Mouse (Mus musculus): ENCODE data around the gene Nox4. TPM values are rescaled to one million over a fixed set of nuclear protein-coding genes. Genes with fewer than 3 reads are reported as not detected.

The Nox4 gene
- polyA plus RNA-seq, 1 experiment from 2014 or later, result 3.2 TPM

- Histone ChIP-seq H3K27me3 (ENCODE audit: low read depth, poor library complexity, severe bottlenecking) (no peaks in the 10 kb centered on the region), H3K36me3 (no peaks in the 10 kb centered on the region), H3K4me1 (no peaks in the 10 kb centered on the region), H3K27ac (replicated peaks) (no peak overlapping the region), H3K9me3 (replicated peaks) (no peaks in the 10 kb centered on the region), H3K4me3 (no peak overlapping the region)
- DNase-seq (ENCODE audit: low spot score), result no peak
- 89% methylated on average over 1 of the region's 1 CpGs for WGBS
Observed at GRCm38 (mm10) chr7:87303726-87304315, 57.9 kb downstream of the Nox4 start.

DNA sequence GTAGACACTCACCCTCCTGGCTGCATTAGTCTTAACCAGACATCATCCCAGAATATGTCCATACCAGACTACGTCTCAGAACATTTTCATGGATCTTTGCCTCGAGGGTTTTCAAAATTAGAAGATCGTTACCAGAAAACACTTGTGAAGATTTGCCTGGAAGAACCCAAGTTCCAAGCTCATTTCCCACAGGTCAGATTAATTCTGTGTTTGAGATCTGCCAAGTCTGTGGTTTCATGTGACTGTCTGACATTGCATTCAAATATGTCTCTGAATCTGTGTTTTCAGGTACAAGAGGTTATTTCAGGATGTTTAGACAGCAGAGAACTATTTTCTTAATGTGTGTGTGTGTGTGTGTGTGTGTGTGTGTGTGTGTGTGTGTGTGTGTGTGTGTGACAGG lies 75.7 kb downstream of the Nox4 start:
- DNase-seq (ENCODE audit: low spot score), result no peak
- Histone ChIP-seq H3K27me3 (ENCODE audit: low read depth, poor library complexity, severe bottlenecking) (no peaks in the 10 kb centered on the region), H3K27ac (replicated peaks) (no peak overlapping the region), H3K36me3 (no peaks in the 10 kb centered on the region), H3K9me3 (replicated peaks) (no peaks in the 10 kb centered on the region), H3K4me3 (no peak overlapping the region), H3K4me1 (no peaks in the 10 kb centered on the region)
- 88% methylated on average over 3 of the region's 3 CpGs for WGBS

- no peak for DNase-seq (ENCODE audit: low spot score)
- no peak overlapping the region for H3K4me3 ChIP-seq
- H3K9me3 ChIP-seq (replicated peaks), result no peaks in the 10 kb centered on the region
- H3K36me3 ChIP-seq, result no peaks in the 10 kb centered on the region
- H3K4me1 ChIP-seq, result no peaks in the 10 kb centered on the region
- H3K27ac ChIP-seq (replicated peaks), result no peak overlapping the region
- H3K27me3 ChIP-seq (ENCODE audit: low read depth, poor library complexity, severe bottlenecking), result no peaks in the 10 kb centered on the region
- 96% methylated on average over 1 of the region's 1 CpGs for WGBS
Observed at GRCm38 (mm10) chr7:87322085-87322484, 76.2 kb downstream of the Nox4 start.

DNA sequence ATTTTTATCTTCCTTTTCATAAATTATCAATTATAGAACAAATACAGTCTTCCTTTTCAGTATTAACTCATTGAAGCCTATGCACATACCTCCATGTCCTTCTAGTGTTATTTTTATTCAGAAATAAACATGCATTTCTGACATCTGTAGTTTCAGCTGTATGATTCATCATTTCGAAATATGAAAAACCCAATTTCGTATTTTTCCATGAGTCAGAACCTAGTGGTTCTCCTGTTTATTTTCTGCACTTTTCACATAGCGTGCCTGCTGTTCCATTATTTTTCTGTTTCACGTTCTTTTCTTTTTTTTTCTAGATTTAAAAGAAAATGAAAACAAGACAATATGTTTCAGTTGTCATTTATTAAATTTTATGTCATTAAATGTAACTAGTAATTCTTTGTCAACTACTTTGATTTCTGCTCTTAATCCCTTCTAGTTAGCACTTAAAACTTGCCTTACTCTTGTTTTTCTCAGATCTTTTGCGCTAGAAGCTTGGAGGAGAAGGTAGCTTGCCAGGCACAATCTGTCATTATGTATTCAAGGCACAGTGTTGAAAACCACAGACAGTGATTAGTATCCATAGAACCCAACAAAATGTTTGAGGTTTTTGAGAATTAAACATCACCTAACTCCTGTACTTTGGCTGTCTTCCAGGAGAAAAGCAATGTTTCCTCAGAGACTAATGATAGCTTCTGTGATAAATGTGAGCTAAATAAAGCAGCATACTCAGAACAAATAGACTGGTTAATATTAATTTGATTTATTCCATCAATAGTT lies 85.1 kb downstream of the Nox4 start:
- no peaks in the 10 kb centered on the region for H3K27me3 ChIP-seq (ENCODE audit: low read depth, poor library complexity, severe bottlenecking)
- H3K9me3 ChIP-seq (replicated peaks), result no peaks in the 10 kb centered on the region
- no peak overlapping the region for H3K27ac ChIP-seq (replicated peaks)
- H3K36me3 ChIP-seq, result no peaks in the 10 kb centered on the region
- DNase-seq (ENCODE audit: low spot score), result no peak
- 92% methylated on average over 5 of the region's 5 CpGs for WGBS
- H3K4me1 ChIP-seq, result no peaks in the 10 kb centered on the region
- no peak overlapping the region for H3K4me3 ChIP-seq

GRCm38 (mm10) chr7:87345598-87345997 lies 99.7 kb downstream of the Nox4 start:
- H3K27ac ChIP-seq (replicated peaks), result no peak overlapping the region
- no peak for DNase-seq (ENCODE audit: low spot score)
- no peaks in the 10 kb centered on the region for H3K27me3 ChIP-seq (ENCODE audit: low read depth, poor library complexity, severe bottlenecking)
- no peaks in the 10 kb centered on the region for H3K36me3 ChIP-seq
- 84% methylated on average over 3 of the region's 3 CpGs for WGBS
- H3K4me3 ChIP-seq, result no peak overlapping the region
- H3K9me3 ChIP-seq (replicated peaks), result no peaks in the 10 kb centered on the region
- H3K4me1 ChIP-seq, result no peaks in the 10 kb centered on the region

- Histone ChIP-seq H3K4me3 (no peak overlapping the region), H3K36me3 (no peaks in the 10 kb centered on the region), H3K9me3 (replicated peaks) (no peaks in the 10 kb centered on the region), H3K27me3 (ENCODE audit: low read depth, poor library complexity, severe bottlenecking) (no peaks in the 10 kb centered on the region), H3K27ac (replicated peaks) (no peak overlapping the region; the same call in 1 of the 2 replicates), H3K4me1 (peaks cover 24% of the 10 kb centered on the region)
- 22% methylated on average over 2 of the region's 2 CpGs for WGBS
- no peak for DNase-seq (ENCODE audit: low spot score)
Observed at GRCm38 (mm10) chr7:87352818-87353217, 106.9 kb downstream of the Nox4 start.

DNA sequence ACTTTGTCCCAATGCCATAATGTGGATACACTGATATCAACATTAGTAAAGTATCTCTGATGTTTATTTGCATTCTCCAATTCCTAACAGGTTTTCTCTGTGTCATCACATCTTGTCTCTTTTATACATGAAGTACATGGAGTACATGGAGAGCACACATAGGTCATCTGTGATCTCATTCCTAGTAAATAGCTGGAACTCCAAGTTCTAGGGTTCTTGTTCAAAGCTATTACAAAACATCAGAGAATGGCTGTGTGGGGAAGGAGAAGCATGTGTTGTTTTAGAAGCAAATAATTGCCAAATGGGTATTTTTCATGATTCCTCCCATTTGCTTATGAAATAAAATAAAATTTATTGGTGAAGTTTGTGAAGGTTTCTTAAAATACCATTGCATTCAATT lies 121.9 kb downstream of the Nox4 start:
- H3K4me3 ChIP-seq, result no peak overlapping the region
- H3K27ac ChIP-seq (replicated peaks), result no peak overlapping the region
- DNase-seq (ENCODE audit: low spot score), result no peak
- no peaks in the 10 kb centered on the region for H3K27me3 ChIP-seq (ENCODE audit: low read depth, poor library complexity, severe bottlenecking)
- H3K4me1 ChIP-seq, result no peaks in the 10 kb centered on the region
- no peaks in the 10 kb centered on the region for H3K36me3 ChIP-seq
- no peaks in the 10 kb centered on the region for H3K9me3 ChIP-seq (replicated peaks)

- 89% methylated on average over 1 of the region's 1 CpGs for WGBS
- no peak for DNase-seq (ENCODE audit: low spot score)
- H3K36me3 ChIP-seq, result no peaks in the 10 kb centered on the region
- no peaks in the 10 kb centered on the region for H3K9me3 ChIP-seq (replicated peaks)
- H3K4me3 ChIP-seq, result no peak overlapping the region
- no peaks in the 10 kb centered on the region for H3K4me1 ChIP-seq
- no peaks in the 10 kb centered on the region for H3K27me3 ChIP-seq (ENCODE audit: low read depth, poor library complexity, severe bottlenecking)
- H3K27ac ChIP-seq (replicated peaks), result no peak overlapping the region
Observed at GRCm38 (mm10) chr7:87369131-87369530, 123.2 kb downstream of the Nox4 start.

DNA sequence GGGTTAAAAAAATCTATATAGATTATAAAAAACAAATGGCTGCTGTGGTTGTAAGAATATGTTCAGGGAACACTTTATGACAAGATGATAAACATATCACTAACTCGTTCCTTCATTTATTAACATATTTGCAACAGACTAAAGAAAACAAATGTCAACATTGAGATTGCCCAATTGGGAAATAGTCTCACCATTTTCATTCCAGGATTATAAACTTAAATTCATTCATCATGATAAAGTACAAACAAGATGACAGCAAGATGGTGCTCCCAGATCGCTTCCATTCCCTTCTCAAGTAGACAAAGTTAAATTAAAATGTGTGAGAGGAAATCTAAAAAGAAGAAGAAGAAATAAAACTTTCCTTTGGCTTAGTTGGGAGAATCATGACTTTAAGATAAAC lies 124.9 kb downstream of the Nox4 start:
- no peaks in the 10 kb centered on the region for H3K36me3 ChIP-seq
- H3K4me1 ChIP-seq, result no peaks in the 10 kb centered on the region
- no peaks in the 10 kb centered on the region for H3K9me3 ChIP-seq (replicated peaks)
- no peak overlapping the region for H3K4me3 ChIP-seq
- WGBS, result 88% methylated on average over 2 of the region's 2 CpGs
- H3K27ac ChIP-seq (replicated peaks), result no peak overlapping the region
- no peak for DNase-seq (ENCODE audit: low spot score)
- no peaks in the 10 kb centered on the region for H3K27me3 ChIP-seq (ENCODE audit: low read depth, poor library complexity, severe bottlenecking)

DNA sequence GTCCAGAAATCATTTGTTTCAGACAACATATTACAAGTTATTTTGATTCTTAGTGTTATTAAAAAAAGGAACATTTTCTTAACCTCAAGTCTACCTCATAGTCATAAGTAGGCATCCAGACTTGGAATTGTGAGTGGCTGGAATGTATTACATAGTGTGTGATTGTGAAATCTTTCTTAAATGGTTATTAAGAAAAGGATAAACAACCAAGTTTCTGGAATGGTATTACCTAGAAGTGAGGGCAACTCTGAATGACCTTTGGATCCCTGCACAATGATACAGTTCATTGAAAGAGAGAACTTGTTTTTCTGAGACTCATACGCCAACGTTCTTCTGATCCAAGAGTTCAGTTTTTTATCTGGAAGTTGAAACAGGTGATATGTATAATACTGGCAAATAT lies 125.4 kb downstream of the Nox4 start:
- H3K36me3 ChIP-seq, result 0 out of 2 replicates have a peak, but pooled peaks cover under 1% of the 10 kb centered on the region
- no peaks in the 10 kb centered on the region for H3K4me1 ChIP-seq
- H3K4me3 ChIP-seq, result no peak overlapping the region
- no peaks in the 10 kb centered on the region for H3K9me3 ChIP-seq (replicated peaks)
- H3K27me3 ChIP-seq (ENCODE audit: low read depth, poor library complexity, severe bottlenecking), result no peaks in the 10 kb centered on the region
- WGBS, result 88% methylated on average over 2 of the region's 2 CpGs
- DNase-seq (ENCODE audit: low spot score), result no peak
- H3K27ac ChIP-seq (replicated peaks), result no peak overlapping the region

GRCm38 (mm10) chr7:87374322-87374721 lies 128.4 kb downstream of the Nox4 start:
- 0 out of 2 replicates have a peak, but pooled peaks cover 3% of the 10 kb centered on the region for H3K36me3 ChIP-seq
- H3K27ac ChIP-seq (replicated peaks), result no peak overlapping the region
- H3K4me1 ChIP-seq, result no peaks in the 10 kb centered on the region
- H3K4me3 ChIP-seq, result no peak overlapping the region
- no peaks in the 10 kb centered on the region for H3K9me3 ChIP-seq (replicated peaks)
- DNase-seq (ENCODE audit: low spot score), result no peak
- no peaks in the 10 kb centered on the region for H3K27me3 ChIP-seq (ENCODE audit: low read depth, poor library complexity, severe bottlenecking)

DNA sequence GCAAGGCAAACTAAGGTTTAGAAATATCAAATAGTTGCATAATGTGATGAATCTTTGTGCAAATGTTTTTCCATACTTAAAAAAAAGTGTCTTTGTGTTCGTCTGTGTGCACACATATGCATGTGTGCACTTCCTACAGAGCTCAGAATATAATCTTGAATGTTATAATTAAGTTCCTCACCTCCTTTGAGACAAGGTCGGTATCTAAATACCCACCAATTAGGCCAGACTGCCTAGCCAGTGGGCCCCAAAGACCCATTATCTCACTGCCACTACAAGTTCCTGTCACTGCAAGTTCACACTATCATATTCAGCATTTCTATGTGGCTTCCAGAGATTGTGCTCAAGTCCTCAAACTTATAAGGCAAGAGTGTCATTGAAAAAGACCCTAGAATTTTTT lies 129.0 kb downstream of the Nox4 start:
- H3K9me3 ChIP-seq (replicated peaks), result no peaks in the 10 kb centered on the region
- H3K27me3 ChIP-seq (ENCODE audit: low read depth, poor library complexity, severe bottlenecking), result no peaks in the 10 kb centered on the region
- H3K27ac ChIP-seq (replicated peaks), result no peak overlapping the region
- no peaks in the 10 kb centered on the region for H3K4me1 ChIP-seq
- DNase-seq (ENCODE audit: low spot score), result no peak
- 0 out of 2 replicates have a peak, but pooled peaks cover 3% of the 10 kb centered on the region for H3K36me3 ChIP-seq
- 76% methylated on average over 2 of the region's 2 CpGs for WGBS
- no peak overlapping the region for H3K4me3 ChIP-seq

DNA sequence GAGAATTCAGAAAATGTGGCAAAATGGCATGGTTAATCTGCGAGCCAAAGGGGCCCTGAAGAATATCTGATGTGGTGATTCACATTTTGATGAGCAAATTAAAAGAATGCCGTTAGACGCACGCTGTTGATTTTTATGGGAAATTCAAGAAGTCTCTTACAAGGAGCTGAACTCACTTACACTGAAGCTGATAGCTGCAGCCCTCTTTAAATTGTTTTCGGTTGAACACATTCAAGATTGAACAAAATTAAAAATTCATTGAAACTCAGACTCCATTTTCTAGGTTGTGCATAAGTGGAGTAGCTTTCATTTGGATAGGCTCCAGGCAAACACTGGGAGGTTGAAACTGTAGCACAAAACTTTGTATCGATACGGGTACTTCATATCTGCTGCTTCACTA lies 151.1 kb downstream of the Nox4 start:
- DNase-seq (ENCODE audit: low spot score), result no peak
- Histone ChIP-seq H3K4me3 (no peak overlapping the region), H3K27me3 (ENCODE audit: low read depth, poor library complexity, severe bottlenecking) (no peaks in the 10 kb centered on the region), H3K27ac (replicated peaks) (no peak overlapping the region), H3K9me3 (replicated peaks) (no peaks in the 10 kb centered on the region), H3K4me1 (no peaks in the 10 kb centered on the region), H3K36me3 (no peaks in the 10 kb centered on the region)
- 92% methylated on average over 7 of the region's 7 CpGs for WGBS
